Mouse (Mus musculus): Measurements from ENCODE around the gene Jtb.

DNA sequence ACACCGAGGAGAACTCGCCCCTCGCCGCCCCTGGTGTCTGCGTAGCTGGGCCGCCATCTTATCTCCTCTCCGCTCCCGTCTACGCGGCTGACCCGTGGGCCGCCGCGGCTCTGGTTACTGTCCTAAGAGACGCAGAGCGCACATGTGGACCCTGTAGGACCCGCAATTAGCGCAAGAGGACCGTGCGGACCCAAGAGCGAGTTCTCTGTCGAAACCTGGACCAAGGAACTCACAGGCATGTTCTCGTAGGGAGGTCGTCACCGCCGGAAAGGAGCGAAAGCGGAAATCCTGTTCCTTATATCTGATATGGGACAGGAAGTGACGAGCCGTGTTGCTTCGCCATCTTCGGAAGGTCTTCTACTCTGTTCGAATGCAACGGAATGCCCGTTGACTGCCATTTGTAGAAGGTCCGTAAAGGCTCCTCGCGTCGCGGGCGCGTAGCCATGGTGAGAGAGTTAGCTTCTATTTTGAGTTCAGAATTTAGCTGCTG, 18.0 kb upstream of the Jtb start, which contains the start of the genes Rps27 and Rab13:
- no peak for TF ChIP-seq CTCF (IDR thresholded peaks at IDR 0.05)
- TF ChIP-seq EP300 (IDR thresholded peaks at IDR 0.05): no peak; the same call in 1 of the 2 replicates
